Mouse (Mus musculus) urinary bladder, postnatal 25 days (tissue): ENCODE data around the gene Rasl12.

ENCODE experiments used
- DNase-seq: peaks from one replicate; pipeline ENCODE4 v3.0.0; 2022; ENCODE audit warnings: low spot score

Gene Rasl12

DNA sequence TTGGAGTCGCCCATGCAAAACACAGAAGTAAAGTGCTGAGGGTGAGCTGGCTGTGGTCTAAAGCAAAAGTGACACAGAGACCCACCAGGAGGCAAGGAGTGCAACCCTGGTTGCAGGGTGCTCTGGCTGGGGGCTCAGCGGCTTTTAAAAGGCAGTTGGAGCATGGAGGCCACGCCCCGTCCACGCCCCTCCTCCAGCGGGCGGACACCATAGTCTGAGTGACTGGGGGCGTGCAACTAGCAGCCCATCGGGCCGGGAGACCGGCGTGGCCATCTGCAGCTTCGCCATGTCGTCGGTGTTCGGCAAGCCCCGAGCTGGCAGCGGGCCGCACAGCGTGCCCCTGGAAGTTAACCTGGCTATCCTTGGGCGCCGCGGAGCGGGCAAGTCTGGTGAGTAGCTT lies at the start of gene Rasl12:
Gene Rasl12 (plus strand): TSS at position 228 of the 400 bp plus-strand sequence.
- peak; percentile 51 for DNase-seq

DNA sequence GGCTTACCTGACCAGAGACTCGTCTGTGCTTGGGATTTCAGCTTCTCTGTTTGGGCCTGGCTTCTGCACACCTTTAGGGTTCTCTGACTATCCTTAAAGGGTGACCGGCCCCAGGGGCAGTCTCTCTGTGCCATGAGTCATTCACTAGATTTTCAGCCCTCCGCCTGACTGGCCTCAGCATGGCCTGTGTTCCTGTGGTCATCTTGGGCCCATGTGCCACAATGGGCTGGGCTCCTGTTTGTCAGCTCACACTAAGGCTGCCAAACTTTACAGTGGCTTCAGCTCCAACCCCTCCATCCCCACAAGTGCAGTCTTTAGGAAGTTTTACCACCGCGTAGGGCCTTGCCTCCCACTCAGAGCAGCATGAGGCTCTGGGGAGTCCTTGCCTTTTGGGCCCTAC lies 45.1 kb upstream of the Rasl12 start:
- DNase-seq, result no peak

DNA sequence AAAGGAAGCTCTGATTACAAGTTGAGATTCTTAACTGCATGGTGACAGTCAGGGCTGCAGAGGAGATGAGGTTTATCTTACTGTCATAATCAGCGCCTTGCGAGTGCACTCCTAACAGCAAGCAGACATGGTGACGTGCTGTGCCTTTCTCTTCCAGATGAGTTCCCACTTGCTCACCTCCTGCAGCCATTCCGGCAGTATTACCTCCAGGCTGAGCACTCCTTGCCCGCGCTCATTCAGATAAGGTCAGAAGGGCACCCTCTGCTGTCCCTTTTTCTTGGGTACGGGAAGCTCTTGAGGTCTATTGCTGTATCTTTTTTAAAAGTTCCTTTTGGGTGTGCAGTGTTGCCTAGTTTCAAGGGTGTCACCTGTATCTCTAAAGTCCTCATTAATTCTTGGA lies 41.7 kb upstream of the Rasl12 start:
- no peak for DNase-seq

DNA sequence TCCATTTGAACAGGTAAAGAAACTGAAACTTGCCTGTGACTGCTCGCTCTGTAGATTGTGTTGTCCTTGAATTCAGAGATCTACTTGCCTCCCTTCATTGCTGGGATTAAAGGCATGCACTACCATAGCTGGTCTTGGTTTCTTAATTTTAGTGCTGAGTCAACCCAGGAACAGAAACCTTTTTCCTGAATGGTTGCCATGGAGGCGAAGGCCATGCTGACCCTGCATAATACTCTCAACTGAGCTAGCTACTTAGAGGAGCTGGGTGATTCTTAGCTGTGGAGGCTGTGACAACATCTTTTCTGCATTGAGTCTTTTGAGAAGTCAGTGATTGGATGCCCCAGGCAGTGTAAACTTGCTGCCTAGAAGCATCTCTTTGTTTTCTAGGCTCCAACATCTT lies 41.3 kb upstream of the Rasl12 start:
- no peak for DNase-seq

DNA sequence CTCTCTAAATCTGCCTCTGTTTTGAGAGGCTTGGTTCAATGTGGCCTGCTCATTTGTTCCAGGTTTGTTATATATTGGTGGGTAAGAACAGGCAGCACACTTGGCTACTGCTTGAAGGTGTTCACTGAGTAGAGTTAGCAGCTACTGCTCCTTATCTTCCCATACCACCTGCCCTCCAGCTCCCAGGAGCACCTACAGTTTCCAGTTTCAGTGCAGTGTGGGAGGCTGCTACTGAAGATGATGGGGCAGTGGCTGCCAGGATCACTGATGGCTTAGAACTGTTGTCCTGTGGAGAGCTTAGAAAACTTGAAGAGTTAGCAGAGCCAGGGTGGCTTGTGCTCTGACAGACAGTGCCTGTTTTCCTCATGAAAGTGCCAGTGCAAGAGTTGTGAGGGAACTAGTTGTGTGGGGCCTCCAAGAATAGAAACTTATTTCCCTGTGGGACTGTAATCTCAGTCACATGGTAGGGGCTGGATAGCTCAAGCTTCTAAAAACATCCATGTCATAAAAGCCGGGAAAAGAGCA lies 39.3 kb upstream of the Rasl12 start:
- no peak for DNase-seq

DNA sequence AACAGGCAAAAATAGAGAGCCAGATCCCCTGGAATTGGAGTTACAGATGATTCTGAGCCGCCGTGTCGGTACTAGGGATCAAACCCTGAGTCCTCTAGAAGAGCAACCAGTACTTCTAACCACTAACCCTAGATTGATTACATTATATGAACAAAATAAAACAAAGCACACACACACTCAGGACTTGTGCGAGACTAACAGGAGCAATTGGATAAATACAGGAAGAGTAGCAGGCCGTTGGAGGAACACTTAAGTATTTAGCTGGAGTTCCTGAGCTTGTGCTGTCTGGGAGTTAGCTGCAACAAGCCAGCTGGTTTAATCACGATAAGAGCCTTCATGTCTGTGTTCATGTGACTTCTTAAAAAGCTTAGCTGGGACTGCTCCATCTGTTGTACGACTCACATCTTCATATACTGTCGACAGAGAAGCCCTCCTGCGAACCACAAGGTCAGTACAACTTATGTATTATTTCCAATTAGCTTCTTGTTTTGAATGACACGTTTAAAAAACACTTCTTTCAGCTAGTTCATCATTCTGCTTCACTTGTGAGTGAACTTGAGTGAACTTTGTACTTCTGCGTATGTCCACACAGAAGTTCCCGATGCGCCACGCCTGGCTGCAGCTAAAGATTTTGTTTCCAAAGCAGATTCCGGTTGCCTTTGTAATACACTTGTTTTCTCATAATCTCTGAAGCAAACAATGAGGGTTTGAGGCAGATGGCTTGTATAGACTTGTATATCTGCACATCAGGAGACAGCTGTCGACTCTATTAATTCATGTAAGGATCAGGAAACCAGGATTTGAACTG lies 37.5 kb upstream of the Rasl12 start, which contains the start of gene Ubap1l:
Gene Ubap1l (plus strand): TSS at position 401 of the 808 bp plus-strand sequence.
- no peak for DNase-seq

DNA sequence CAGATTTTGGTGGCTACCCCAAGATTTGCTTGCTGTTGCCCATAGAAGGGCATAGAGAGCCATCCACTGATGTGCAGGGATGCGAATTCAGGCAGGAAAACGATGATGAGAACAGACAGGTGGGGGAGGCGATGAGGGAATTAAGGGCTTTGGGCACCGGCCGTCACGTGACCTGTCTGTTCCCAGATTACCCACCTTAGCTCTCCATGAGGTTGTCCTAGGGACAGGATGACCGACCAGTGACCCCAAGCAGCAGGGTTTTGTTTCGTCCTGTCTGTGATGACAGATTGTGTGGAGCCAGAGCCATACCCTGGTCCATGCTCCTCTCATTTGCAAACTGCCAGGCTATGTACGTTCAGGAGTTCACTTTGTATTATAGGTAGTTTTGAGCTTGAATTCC lies 34.6 kb upstream of the Rasl12 start:
- no peak for DNase-seq

DNA sequence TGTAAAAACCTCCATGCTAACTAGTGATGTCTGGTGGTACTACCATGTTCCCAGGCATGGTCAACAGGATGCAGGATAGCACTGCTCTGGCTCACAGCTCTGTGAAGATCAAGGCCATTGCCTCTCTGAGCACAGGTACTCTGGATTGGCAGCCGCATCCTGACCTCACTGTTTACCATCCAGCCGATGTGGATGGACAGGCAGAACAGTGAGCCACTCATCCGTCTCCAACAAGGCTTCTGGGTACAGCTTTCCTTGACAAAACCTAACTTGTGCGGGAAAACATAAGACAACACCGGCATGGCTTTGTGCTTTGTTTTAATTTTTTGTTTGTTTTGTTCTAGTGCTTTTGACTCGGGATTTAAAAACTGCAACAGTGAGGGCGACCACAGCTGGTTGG lies 32.6 kb upstream of the Rasl12 start:
- no peak for DNase-seq

DNA sequence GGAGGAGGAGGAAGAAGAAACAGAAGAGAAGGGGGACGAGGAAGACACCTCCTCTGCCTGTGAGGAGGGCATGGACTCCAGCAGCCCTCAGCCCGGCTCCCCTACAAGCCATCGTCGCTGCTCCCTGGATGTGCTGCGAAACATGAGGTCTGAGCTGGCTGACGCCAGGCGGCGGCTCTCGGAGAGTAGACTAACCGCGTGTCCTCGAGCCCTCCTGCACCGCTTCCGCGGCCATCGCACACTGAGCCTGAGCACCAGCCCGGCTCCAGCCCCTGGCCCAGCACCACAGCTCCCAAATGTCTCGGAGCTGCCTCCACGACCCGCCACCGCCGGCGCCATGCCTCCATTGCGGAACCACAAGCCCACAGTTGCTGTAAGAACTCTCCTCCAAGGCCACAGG lies 26.6 kb upstream of the Rasl12 start:
- no peak for DNase-seq

DNA sequence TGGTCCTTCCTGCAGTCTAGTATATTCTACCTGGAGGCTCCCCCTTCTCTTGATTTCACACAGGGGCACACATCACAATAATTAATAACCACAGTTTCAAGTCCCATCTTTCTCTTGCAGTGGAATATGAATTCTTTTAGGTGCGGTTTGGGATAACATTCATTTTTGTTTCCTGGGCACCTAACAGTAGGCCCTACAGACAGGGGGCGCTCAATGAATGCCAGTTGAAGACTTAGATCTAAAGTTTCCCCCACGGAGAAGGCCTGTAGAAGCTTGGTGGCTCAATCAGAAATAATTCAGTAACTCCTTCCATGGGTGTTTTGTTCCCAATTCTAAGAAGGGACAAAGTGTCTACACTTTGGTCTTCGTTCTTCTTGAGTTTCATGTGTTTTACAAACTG lies 25.9 kb upstream of the Rasl12 start:
- no peak for DNase-seq

DNA sequence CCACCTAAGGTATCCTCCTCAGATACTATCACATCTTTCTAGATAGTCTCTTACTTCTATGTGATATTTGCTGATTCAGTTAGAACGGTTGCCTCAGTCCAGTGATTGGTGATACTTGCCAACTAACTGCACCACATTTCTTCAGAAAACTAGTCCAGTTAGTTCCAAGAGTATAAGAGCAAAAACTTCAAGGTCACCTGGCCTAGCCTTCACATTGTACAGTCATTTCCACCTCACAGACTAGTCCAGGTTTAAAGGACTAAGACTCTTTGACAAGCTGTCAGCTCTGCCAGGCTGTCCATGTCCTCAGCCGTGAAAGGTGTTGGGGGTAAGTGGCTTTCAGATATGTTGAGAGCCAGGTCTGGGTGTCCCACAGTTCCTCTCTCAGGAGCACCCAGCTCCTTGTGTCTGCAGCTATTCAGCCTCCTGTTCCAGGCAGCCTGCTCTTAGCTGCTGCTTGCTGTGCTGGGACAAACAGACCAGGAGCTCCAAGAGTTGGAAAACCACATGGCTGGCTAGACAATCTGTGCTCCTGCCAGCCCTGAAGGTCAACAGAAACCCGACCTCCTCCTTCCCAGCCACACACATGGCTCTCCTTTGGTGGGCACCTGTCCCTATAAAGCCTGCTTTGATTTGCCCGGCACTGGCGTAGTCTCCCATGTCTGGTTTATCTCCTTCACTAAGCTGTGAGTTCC lies 23.7 kb upstream of the Rasl12 start:
- no peak for DNase-seq

DNA sequence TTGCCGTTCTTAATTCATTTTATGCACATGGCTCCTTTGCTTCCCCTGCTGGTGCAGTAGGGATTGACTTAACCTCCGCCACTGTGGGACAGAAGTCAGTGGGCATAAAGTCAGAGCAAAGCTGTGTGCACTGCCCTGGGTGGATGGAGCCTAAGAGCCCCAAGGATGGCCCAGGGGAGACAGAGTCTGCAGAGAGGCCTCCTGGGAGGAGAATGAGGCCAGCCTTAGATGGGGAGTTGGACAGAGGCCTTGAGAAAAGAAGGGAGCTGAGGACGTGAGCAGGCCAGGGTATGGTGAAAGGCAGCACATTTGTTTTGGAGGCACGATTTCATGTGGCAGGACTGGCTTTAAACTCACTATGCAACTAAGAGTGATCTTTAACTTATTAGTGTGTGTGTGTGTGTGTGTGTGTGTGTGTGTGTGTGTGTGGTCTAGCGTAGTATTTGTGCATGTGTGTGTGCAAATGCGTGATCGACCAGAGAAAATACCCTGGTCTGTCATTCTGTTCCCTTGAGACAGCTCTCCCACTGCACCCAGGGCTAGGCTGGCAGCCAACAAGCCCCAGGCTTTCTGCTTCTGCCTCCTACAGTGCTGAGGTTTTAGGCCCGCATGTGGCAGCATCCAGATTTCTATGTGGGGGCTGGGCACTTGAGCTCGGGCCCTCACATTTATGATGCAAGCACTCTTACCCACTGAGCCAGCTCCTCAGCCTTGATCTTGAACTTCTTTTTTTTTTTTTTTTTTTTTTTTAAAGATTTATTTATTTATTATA lies 23.0 kb upstream of the Rasl12 start:
- DNase-seq, result no peak

DNA sequence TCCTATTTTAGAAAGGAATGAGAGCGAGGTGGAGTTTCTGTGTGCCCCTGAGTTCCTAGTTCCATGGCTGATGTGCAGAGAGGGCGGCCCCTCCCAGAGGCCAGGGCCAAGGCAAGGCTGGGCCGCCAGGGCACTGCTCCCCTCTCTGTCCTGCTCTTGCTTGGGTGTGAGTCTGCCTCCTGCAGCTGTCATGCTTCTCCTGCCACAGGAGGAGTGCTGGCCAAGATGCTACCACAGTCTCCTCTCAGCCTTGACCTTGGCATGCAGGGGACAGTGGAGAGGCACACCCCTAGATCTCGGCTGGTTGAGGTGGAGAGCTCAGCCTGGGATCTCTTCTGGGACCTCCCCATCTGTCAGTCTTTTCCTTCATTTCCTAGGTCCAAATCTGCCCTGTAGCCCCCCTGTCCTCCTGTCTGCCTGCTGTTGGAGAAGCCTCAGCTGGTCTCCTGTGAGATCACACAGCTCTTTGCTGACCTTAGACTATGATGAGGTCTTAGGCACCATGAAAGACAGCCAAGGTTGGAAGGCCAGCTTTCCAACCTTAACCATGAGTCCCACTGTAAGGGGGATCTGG lies 17.2 kb upstream of the Rasl12 start:
- no peak for DNase-seq

DNA sequence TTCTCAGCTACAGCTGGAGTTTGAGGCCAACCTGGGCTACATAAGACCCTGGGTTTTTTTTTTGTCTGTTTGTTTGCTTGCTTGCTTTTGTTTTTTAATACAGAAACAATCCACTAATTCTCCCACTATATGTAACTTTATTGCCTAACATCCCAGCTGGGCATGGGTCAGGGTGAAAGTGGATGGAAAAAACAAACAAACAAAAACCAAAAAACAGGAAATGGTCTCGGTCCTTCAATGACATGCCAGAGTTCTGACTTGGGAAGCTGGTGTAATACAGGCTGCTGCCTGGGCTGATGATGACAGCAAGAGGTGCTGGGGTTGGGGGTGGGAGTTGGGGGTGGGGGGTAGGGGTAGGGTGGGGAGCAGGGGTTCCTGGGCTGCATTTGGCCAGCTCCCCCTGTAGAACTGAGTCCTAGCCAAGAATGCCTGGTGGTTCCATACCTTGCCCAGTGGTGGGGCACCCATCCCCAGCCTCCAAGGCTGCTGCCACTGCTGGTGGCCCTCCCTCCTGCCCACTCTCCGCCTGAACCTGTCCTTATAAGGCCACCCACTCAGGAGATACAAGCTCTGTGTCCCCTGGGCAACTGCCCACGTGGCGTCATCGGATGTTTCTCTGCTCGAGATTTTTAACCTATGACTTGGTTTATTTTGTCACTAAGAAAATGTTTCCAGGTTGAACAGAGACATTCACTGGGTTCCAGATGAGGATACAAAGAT lies 16.1 kb upstream of the Rasl12 start:
- no peak for DNase-seq

DNA sequence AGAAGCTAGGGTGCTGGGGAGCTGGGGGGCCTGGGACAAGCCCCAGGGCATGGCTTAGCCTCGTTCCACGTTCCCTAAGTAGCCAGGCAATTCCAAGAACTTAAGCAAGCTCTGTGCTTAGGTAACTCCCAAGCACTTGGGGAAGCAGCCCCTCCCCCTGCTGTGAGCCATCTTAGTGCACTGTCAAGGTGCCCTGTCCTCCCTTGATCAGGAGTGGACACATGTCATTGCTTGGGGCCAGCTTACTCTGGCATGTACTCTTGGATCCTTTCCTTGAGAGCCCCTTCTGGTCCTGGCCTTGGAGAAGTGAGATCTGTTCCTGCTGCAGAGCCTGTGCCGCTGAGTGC lies 15.6 kb upstream of the Rasl12 start:
- no peak for DNase-seq

DNA sequence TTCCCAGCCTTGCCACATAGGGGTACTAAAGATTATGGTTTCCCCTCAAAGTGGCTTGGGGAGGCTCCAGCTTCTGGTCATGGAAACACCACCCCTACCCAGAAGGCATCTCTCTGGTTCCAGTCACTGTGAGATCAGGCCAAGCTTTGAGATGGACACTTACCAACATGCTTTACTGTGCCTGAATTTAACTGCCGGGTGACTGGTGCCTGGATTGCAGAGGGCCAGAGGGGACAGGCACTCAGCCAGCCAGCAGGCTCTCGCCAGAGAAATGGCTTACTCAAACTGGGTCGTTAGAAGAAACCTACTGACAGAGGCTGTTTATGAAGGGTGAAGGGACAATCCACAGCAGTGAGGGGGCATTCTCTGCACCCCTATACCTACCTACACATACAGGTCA lies 14.0 kb upstream of the Rasl12 start:
- DNase-seq, result no peak

DNA sequence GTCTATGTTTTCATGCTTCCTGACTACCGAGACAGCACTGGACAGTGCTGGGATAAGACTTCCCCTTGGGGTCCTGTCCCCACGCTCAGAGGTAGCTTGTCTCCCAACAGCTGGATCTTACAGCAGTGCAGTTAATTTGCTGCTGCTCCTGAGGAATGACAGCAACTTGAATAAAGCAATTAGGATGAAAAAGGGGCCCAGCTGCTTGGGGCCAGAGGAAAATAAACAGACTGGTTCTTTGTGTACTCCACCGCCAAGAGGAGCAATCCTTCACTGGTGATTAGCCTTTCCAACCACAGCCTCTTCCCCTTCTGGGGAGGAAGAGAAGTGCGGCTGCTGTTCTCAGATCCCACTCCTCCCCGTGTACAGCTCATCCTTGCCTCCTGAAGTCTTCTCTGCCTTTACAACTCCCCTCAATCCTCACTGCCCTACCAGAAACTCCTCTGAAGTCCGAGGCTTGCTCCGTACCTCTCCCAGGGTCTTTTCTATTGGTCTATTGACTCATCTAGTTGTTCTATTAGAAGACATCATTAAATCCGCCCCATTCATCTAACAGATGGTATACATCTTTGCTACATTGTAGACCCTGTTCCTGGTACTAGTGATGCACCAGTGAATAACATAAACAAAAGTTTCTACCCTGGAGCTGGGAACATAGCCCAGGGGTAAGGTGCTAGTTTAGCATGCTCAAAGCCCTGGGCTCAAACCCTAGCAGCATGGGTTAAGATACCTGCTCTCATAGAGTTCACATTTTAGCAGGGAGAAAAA lies 11.7 kb upstream of the Rasl12 start:
- no peak for DNase-seq

DNA sequence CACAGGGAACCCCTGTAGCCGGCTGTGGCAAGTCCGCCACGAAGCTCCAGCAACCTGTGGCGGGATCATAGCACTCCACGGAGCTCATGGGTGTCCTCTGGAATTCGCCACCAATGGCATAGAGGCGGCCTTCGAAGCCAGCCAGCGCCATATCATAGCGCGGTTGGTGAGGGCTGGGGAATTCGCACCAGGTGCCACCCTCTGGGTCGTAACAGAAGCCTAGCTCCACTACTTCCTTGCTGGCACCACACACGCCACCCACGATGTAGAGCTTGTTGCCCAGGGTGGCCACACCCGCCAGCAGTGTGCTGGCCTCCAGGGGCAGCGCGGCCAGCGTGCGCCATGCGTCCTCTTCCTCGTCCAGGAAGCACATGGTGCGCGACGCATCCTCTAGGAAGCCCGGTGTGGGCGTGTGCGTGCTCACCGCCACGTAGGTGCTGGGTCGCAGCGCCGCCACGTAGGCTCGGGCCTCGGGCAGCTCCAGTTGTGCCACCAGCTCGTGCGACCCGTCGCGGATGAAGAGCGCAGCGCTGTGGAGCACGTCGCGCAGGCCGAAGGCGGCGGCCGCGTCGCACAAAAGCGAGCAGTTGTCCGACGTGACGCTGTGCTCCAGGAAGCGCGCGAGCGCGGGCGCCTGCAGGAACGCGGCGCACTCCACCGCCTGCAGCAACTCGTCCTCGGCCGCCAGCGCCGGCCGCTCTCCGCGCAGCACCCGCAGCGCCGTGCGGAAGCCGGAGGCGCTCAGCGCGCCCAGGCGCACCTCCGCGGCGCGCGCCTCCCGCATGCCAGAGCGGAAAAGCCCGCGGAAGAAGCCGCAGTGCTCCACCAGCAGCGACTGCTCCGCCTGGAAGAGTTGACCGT lies 7.3 kb upstream of the Rasl12 start:
- DNase-seq, result no peak

DNA sequence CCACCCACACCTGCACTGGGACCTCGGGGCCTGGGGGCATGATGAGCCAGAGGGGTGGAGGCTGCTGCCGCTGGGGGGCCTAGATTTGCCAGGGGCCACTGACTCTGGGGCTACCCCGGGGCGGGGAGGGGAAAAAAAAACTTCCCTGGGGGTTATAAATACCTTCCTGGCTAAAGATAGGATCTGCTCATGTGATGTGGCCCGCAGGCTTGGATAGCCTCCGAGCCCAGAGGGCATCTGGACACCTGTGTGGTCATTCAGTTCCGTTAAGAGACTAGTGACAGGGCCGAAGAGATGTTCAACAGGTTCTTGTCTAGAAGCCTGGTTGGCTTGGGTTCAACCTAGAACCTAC lies 6.7 kb upstream of the Rasl12 start, which contains the start of gene Kbtbd13:
Gene Kbtbd13 (minus strand): TSS at position 40 of the 352 bp plus-strand sequence.
- DNase-seq, result no peak
